Mouse (Mus musculus) cerebellum, postnatal 10 days (tissue): ENCODE data around the gene Rexo1.
"Not testable (repeated sequence)": the region's sequence is repeated elsewhere in the genome, so short reads cannot be mapped to it uniquely, and the experiment has no call there.

Source experiments
- DNase-seq, 2 experiments: peaks; one replicate each; pipeline ENCODE4 v3.0.0; 2021; ENCODE audit warnings: mixed read lengths in 2 of 2

The Rexo1 gene

GRCm38 (mm10) chr10:80561116-80561944, at the start of gene Rexo1:
Gene Rexo1, minus strand, starts transcription at chr10:80561560.
- peak; percentile 95 to 96 for DNase-seq

- peak; percentile 66 for DNase-seq
Measured at GRCm38 (mm10) chr10:80611024-80611423, 49.7 kb upstream of the Rexo1 start.

- peak; percentile 77 to 83 for DNase-seq
Measured at GRCm38 (mm10) chr10:80610116-80610785, 48.9 kb upstream of the Rexo1 start.

- DNase-seq: no peak
Measured at GRCm38 (mm10) chr10:80609269-80609924, 48.0 kb upstream of the Rexo1 start.

- no peak for DNase-seq
Measured at GRCm38 (mm10) chr10:80608435-80608834, 47.1 kb upstream of the Rexo1 start.

- no peak for DNase-seq
Measured at GRCm38 (mm10) chr10:80606737-80607350, 45.5 kb upstream of the Rexo1 start.

- DNase-seq: peak in 1 of 2 experiments; percentile 46
Measured at GRCm38 (mm10) chr10:80606306-80606705, 44.9 kb upstream of the Rexo1 start.

GRCm38 (mm10) chr10:80605721-80606120, 44.4 kb upstream of the Rexo1 start, which contains the start of gene Gm49322:
Gene Gm49322, plus strand, starts transcription at chr10:80606021.
- DNase-seq: not testable (repeated sequence)

GRCm38 (mm10) chr10:80604988-80605387, 43.6 kb upstream of the Rexo1 start:
- DNase-seq: no peak

GRCm38 (mm10) chr10:80604001-80604509, 42.7 kb upstream of the Rexo1 start:
- no peak for DNase-seq

GRCm38 (mm10) chr10:80603364-80603763, 42.0 kb upstream of the Rexo1 start:
- no peak for DNase-seq

- peak; percentile 97 to 98 for DNase-seq
Measured at GRCm38 (mm10) chr10:80602698-80603325, 41.5 kb upstream of the Rexo1 start, which contains the start of the genes Scamp4 and Adat3. Gene Scamp4, plus strand, starts transcription at chr10:80602872. Gene Adat3, plus strand, starts transcription at chr10:80602880.

- DNase-seq: no peak
Measured at GRCm38 (mm10) chr10:80596318-80596717, 35.0 kb upstream of the Rexo1 start.

- peak; percentile 98 for DNase-seq
Measured at GRCm38 (mm10) chr10:80589879-80590854, 28.8 kb upstream of the Rexo1 start, which contains the start of gene Abhd17a. Gene Abhd17a, minus strand, starts transcription at chr10:80590341.

- DNase-seq: no peak
Measured at GRCm38 (mm10) chr10:80589127-80589878, 27.9 kb upstream of the Rexo1 start.

GRCm38 (mm10) chr10:80587305-80587657, 25.9 kb upstream of the Rexo1 start:
- DNase-seq: no peak

GRCm38 (mm10) chr10:80586407-80587304, 25.3 kb upstream of the Rexo1 start:
- DNase-seq: no peak

- no peak for DNase-seq
Measured at GRCm38 (mm10) chr10:80585581-80585980, 24.2 kb upstream of the Rexo1 start.
